Mouse (Mus musculus): Measurements from ENCODE around the gene Cox8c.

DNA sequence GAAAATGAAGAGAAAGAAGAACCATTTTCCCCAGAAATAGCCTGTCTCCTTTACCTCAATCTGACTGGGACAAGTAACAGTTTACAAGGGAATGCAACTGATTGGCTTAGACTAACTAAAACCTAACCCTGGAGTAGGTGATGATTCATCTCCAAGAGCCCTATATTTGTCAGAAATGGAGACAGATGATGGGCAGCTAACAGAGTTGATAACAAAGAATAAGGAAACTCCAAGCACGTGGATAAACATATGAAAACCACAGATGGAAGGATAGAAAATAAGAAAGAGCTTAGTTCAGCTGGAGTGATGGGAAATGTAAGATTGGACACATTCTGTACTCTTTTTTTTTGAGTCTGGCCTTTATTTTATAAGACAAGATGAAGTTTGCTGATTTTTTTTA, 28.6 kb upstream of the Cox8c start:
- TF ChIP-seq CTCF (conservative IDR thresholded peaks at IDR 0.05; ENCODE audit: insufficient read depth, insufficient read length, low read depth, low read length): no peak
- TF ChIP-seq POLR2A (IDR thresholded peaks at IDR 0.05; ENCODE audit: low read depth, low read length): no peak

Data from kidney, adult 2 months (tissue).